Mouse (Mus musculus) urinary bladder, postnatal 14 days (tissue): ENCODE data around the gene Sfxn3.
A peak's percentile ranks its signal among the peaks of the same experiment; 100 is the strongest.

Experiments
- DNase-seq: peaks from one replicate; pipeline ENCODE4 v3.0.0; 2021; ENCODE audit warnings: low spot score

Gene Sfxn3

DNA sequence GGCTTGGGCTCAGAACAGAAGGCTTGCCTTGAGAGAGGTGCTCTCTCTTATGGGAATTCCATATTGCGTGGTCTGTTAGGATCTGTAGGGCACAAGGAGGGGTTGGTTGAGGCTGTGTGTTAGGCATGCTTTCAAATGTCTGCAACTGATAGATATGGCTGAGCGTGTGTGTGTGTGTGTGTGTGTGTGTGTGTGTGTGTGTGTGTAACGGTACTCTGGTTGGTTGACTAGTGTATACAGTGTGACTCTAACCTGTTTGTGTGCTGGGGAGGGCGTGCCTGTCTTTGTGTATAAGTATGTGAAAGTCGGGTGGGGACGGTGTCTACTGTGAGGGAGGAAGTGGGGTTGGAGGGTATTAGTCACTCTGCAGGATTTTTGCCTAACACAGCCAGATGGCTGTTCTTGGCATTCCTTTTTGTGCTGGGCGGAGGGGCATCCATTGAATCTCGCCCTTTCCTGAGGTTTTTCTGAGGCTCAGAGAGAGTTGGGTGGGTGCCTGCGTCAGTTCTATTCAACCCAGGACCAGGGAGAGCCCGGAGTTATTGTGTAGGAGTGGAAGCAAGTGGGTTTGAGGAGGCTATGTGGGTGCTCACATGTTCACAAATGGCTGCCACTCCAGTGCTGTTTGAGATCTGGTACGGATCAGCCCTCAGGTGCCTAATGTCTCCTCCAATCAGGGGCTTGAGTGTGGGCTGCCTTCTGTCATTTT is 786 bp downstream of the Sfxn3 start:
- peak; percentile 79 for DNase-seq

DNA sequence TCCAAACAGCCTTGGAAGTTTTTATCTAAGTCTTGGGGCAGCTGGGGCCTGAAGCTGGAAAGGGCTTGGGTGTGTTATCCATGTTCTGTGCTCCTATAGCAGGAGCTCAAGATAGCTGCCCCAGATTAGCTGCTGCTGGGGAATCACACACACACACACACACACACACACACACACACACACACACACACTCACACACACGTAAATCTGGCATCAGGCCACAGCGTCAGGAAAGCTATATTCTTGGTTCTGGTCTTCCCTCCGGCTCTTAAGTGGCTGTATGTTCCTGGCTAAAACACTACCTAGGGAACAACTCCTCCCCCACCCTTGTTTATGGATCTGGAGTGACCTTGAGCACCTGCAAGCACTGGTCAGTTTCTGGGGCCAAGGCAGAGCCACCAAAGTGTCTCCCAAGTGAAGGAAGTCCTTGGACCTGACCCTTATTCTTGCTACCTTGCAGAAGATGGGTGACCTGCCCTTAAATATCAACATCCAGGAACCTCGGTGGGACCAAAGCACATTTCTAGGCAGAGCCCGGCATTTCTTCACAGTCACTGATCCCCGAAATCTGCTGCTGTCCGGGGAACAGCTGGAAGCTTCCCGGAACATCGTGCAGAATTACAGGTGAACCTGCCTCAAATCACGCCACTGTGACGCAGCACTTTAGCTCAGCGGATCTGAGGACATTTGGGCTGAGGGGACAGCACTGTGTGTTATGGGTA is 1.5 kb downstream of the Sfxn3 start:
- DNase-seq, result no peak

DNA sequence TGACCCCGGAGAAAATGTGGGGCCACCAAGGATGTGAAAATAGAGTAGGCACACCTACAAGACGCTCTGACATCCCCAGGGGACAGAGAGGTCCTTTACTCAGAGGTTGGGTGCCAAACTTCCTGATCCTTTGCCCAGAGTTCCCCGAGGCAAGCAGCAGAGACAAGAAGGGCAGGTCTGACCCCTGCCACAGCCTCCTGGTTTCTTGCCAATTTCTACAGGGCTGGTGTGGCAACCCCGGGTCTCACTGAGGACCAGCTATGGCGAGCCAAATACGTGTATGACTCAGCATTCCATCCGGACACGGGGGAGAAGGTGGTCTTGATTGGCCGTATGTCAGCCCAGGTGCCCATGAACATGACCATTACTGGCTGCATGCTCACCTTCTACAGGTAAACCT is 2.2 kb downstream of the Sfxn3 start:
- DNase-seq, result no peak

DNA sequence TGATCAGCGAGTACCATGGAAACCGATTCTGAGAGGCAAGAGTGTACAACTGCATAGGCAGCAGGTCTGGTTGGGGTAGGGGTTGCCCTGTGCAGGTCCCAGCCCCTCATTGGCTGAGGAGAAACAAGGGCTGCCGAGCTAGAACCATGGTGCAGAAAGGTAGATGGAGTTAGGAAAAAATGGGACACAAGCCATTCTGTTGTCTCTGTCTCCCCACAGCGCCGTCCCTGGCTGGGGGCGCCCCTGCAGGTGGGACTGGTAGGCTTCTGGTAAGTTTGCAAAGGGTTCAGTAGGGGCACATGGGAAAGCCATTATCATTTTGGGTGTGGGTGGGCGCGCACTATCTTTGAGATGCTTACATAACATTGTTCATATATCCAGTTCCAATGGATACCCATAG is 6.1 kb downstream of the Sfxn3 start:
- DNase-seq, result no peak

DNA sequence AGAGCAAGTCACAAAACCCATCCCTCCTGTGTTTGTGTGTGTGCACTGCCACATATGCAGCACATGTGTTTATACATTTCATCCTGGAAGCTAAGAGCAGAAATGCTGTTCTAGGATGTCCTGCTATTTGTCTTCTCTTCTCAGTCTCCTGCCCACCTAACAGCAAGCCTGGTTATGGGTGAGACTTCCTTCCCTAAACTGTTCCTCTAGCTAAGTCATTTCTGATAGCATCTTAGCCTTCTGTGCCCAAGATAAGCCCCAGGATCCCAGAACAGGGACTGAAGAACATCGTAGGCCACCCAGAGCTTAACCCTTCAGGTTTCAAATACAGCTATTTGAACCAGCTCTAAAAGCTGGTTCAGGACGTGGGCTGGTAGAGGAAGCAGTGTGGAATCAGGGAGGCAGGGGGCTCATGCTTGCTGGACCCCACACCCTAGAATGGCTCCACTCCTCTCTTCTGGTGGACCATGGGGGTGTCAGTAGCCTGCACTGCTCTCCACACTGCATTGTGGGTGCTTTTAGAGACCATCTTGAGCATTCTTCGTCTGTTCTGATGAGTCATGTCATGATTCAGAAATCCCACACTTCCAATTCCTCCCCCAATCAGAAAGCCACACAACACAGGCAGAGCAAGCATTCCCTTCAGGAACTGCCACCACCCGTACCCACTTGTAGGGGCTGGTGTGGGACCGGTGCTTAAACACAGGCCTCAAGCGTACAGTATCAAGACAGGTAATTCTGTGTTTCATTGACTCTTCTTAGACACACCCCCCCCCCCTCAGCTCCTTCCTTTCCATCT is 7.8 kb downstream of the Sfxn3 start:
- DNase-seq, result no peak

DNA sequence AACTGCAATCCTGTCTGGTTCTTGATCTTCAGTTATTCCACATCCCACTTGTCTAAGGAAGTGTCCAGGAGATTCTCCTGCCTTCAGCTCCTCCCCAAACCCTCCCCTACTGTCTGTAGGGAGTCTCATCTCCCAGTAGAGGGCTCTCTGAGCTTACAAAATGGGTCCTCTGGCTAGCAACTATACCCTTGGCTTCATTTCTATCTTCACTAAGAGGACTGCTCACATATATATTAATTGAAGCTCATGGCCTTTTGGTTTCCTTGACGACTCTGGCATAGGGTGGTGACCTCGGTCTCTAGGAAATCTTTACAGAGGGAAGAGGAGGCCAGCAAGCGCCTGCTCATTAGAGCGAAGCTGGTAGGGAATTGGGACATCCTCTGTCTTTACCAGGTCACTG is 9.1 kb downstream of the Sfxn3 start:
- DNase-seq, result no peak

DNA sequence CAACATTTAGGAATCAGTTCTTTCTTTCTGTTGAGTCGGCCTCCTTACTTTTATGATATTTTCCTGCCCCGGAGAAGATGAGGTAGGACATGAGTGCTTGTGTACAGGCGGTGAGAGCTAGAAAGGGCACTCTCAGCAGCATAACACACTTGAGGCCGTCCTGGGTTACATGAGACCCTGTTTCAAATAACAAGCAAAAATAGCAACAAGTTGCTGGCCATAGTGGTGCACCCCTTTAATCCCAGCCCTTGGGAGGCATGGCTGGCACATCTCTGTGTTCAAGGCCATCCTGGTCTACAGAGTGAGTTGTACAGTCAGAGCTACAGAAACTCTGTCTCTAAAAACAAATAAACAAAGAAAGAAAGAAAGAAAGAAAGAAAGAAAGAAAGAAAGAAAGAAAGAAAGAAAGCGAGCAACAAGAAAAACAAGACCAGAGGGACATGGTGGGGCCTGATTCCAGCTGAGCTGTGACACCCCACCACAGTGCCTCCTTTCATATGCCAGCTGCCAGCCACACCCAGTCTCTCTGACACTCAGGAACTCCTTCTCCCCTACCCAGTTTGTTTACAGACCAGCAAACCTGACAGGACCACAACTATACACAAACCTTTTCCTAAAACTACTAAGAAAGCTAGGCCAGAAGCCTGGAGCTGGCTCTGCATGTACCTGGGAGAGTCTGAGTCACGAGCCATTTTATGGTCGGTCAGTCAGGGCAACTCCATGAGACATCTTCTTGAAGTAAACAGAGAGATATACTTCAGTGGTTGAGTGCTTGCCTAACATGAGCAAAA is 9.8 kb downstream of the Sfxn3 start:
- no peak for DNase-seq

DNA sequence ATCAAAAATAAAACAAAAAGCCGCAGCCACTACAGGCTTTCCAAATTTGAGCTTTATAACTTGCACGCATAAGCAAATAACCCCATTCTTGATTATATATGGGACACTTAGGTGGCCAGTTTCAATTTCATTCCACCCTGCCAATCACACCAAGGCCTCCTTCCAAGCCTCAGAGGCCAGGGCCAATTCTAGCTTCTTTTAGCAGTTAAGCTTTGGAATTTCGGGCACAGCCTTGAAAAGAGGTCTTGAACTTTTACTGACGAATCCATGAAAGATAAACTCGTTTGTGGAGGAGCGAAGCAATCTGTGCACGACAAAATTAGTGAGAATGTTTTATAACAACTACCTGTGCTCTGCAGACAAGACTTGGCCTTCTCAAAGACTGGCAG is 10.4 kb downstream of the Sfxn3 start:
- no peak for DNase-seq

DNA sequence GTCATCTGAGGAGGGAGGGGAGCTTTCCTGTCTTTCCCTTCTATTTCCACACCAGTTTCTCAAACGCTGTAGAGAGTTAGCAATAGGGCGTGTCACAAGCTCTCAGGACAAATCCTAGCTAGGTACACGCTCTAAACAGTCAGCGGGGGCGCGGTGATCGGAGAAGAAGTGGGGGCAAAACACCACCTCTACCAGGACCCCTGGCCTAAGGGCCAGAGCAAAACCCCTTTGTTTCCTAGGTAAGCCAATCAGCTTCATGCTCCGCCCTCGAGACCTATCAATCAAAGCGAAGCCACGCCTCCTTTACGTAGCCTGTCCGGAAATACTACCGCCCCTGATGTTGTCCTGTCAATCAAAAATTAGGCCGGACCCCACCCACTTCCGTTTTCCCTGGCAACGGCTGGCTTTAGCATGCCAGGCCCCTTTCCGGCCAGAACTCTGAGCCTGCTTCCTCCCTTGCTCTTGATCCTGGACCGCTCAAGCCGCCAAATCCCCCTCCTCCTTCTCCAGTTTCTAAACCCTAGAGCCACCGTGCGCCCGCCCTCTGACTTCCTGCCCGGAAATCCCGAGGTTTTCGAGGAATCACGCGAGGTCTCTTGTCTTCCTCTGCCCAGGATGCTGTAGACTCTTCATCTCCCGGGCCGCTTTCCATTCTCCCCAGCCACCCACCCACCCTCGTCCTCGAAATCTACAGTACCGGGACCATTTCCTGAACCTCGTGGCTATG is 11.0 kb downstream of the Sfxn3 start:
- peak; percentile 95 for DNase-seq

DNA sequence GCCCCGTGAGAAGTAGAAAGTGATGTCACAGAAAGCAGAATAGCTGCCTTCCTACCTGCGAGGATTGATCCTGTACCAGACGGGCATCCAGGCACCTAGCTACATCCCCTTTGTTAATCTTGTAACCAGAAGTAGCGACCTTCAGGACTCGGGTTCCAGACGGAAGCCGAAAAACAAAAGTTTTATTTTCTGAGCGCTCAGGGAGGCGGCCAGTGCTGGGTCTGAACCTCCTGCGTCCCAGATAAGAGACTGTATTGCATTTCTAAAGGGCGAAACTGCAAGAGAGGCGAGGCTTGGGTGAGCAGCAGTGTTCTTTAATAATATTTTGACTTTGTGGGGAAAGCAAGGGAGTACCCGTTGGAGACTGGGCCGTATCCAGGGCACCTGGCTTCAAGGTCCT is 11.5 kb downstream of the Sfxn3 start:
- no peak for DNase-seq

DNA sequence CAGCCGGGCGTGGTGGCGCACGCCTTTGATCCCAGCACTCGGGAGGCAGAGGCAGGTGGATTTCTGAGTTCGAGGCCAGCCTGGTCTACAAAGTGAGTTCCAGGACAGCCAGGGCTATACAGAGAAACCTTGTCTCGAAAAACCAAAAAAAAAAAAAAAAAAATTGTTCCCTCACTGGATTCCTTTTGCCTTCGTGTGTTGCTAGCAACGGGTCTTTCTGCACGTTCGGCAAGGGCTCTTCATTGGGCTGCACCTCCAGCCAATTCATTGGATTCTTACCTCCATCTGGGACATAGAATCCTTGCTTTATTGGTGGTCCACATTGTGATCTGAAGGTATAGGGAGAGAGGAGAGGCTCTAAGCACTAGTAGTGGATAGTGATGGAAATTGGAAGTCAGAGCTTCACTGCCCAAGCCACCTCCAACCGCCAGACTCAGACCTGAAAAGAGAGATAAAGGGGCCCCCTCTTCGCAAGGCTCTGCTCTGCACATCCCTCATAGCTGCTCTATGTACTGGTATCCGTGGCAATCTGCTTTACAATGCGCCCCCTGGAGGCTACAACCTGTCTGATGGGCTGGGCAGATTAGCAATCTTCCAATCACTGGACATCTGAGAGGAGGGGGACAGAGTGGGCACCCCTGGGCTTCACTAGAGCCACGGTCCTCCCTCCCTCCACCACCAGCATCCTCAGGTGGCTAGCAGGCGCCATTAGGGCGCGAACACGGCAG is 16.4 kb downstream of the Sfxn3 start:
- DNase-seq, result peak; percentile 52

DNA sequence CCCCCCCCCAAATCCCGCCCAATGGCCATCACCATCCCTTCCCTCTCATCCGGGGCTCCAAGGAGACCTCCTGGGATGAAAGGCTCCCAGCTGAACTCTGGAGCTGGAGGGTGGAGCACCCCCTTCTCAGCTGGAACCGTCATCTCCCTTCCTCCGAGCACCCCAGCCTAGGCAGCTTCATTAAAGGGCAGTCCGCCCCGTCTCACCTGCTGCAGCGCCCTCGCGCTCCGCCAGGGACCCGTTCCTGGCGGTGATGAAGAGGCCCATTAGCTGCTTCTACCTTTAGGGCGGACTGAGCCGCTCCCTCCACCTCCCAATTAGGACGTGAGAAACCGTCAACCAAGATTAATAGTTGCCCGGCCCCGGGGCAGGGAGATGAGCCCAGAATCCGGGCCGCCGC is 17.9 kb downstream of the Sfxn3 start:
- no peak for DNase-seq

DNA sequence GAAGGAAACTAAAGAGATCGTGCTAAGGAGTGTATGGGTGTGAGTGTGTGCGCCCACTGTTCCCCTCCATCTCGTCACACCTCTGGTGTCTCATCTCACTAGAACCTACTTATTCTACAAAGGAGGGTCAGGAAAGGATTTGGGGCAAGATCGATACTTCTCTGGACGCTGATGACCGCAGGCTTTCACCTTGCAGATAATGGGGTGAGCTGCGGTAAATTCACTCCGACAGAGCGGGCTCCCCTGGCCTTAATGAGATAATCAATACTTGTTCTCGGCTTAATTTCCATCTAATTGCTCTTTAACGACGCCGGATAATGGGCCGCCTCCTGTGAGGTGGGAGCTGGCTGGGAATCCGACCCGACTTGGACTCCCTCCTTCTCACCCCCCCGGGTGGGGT is 19.9 kb downstream of the Sfxn3 start:
- no peak for DNase-seq

DNA sequence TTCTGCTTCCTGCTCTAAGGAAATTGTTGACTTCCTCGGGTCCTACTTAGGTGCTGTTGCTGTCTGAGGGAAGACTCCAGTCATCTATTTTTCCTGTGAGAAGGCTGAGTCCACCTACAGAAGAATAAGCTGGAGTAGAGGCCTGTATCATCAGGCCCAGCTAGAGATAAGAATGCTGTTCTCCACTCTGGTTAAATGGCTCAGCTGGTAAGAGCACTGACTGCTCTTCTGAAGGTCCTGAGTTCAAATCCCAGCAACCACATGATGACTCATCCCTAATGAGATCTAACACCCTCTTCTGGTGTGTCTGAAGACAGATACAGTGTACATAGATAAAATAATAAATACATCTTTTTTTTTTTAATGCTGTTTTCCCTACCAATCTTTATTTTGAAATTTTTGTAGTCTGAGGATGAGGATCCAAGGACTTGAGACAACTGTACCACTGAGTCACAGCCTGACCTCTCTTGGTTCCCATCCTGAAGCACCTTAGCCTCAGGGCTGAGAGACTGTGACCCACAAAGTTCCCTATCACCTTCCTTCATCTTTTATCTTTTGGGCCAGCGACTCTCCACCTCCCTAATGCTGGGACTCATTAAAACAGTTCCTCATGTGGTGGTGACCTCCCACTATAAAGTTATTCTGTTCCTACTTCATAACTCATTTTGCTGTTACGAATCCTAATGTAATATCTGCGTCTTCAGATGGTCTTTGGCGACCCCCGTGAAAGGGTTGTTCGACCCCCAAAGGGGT is 20.6 kb downstream of the Sfxn3 start:
- DNase-seq, result no peak

DNA sequence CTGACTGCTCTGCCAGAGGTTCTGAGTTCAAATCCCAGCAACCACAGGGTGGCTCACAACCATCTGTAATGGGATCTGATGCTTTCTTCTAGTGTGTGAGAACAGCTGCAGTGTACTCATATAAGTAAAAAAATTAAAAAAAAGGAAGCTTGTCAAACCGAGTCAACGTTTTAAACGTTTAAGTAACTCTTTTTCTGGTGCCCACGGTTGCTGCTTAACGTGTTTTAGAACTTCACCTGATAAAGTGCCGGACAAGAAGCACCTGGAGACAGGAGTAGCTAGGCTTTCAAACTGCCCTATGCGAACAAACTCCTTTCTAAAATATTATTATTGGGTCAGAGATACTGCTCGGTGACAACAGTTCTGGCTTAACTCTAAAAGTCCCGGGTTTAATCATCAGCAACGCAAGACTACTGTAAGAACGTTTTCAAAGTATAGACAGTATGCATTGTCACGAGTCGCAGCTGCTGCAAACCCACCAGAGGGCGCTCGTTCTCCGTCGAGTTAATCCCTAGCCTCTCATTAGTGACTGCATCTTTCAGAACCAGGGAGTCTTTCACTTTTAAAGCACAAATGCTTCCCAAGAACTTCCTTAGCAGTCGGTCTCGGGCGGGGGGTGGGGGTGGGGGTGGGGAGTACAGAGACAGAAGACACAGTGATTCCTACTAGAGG is 26.7 kb downstream of the Sfxn3 start:
- peak; percentile 90 for DNase-seq

DNA sequence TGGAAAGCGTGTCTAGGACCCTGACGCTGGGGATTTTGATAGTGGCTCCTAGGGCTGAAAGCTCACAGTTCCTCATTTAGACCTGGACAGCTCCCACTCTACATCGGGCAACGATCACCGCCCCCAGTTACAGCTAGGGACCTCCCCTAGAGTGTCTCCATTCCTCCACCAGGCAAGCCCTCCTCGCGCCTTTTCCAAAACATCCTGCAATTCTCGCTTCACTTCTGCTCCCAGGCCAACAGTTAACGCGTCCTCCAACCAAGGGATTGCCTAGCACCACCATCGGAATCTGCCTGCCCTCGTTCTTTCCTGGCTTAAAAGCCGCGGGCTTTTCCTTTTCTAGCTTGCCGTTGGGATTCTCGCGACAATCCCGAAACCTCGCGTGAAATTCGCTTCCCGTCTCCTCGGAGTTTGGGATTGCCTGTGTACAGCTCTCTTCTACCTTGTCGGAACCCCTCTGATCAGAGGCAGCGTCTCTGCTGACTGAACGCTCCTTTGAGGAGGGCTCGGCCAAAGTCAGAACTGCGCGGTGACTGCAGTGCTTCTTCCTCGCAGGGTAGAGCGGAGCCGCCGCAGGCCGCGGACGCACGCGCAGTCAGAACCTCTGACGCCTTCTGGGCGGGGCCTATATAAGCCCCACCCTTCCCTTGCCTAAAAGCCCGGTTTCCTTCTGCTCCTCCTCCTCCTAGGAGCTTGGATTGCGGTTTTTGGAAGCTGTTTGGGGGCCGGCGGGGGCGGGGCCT is 27.4 kb downstream of the Sfxn3 start, which contains the start of gene Kazald1:
TSS of gene Kazald1 (plus strand) at position 662 of the 743 bp plus-strand sequence.
- peak; percentile 96 for DNase-seq

DNA sequence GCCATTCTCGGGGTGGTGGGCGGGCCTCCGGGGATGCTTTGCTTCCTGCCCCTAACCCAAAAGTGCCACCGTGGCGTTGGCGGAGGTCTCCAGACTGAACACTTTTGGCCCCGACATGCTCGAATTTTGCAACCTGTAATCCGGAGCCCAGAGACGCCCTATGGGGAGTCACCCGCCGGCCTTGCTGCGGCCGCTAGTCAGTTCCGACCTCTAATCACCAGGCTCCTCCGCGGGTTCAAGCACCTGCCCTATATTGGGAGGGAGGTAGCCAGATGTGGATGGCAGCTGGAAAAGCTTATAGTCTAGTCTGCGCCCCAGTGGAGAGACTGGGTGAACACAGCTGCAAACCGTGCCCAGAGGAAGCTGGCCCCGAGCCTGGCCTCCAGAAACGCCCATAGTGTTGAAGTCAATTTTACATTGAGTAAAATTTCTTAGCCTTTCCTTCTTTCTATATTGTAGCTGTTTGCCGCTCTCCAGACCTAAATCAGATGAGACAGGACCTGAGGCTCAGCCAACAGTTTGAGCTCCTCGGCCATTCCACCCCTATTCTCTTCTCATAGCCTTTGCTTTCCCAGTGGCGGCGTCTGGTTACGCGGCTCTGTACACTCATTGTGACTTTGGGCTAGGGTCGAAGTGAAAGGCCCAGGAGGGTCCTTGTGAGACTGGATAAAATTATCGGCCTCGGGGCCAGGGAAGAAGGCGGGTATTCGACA is 28.2 kb downstream of the Sfxn3 start:
- peak; percentile 35 for DNase-seq

DNA sequence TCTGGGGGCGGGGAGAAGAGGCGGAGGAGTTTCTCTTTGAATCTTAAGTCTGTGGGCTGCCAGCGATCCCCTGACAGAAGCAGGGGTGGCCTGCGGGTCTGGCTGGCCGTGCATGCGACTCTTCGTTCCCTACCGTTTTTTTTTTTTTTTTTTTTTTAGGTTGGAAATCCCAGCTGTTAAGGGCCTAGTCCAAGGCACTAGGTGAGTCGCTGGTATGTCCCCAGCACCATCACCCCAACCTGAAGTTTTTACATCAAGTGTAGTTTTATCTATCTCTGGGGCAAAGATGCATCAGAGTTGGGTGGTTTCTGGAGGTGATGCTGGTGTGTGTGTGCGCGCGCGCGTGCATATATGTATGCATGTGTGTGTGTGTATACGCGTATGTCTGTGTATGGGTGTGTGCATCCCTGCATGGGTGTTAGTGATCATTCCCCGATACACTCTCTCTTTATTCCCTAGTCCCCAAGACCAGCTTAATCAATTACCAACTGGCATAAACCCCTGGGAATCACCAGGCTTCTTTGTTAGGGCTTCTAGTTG is 28.8 kb downstream of the Sfxn3 start:
- DNase-seq, result no peak
